Mouse (Mus musculus): ENCODE data around the gene Tmem150a. TPM values are rescaled to one million over a fixed set of nuclear protein-coding genes. Genes with fewer than 3 reads are reported as not detected.

The Tmem150a gene
- polyA plus RNA-seq, 1 experiment from 2014 or later: 92.3 TPM

DNA sequence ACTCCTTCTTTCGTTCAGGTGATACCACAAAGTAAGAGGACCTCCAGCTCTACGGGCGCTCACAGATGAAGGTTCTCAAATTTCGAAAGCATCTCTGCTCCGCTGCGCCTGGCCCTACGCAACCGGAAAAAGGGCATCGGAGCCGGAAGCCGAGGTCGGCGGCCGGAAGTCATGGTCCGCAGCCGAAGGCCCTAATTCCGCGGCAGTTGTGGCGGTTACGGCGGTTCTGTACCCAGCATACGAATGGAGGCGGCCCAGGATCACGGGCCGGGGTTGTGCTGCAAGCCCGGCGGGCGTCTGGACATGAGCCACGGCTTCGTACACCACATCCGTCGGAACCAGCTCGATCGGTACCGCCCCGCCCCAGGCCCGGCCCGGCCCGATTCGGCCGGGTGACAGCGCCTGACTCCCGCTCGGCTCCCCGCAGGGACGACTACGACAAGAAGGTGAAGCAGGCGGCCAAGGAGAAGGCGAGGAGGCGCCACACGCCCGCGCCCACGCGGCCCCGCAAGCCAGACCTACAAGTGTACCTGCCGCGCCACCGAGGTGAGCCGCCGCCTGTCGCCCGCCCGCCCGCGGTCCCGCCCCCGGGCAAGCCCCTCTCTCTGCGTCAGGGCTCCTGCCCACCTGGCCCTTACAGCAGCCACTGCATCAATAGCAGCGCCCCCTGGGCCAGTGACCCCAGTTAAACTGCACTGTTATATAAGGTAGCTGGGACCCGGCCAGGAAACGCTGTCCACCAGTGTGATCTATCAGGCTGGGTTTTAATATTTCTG lies 7.9 kb upstream of the Tmem150a start, which contains the start of gene 0610030E20Rik:
0610030E20Rik (plus strand) TSS at position 152 of the 776 bp plus-strand sequence.
- Histone ChIP-seq H3K9ac (replicated peaks) (peak within 1 kb of the TSS; percentile 74), H3K36me3 (replicated peaks; ENCODE audit: insufficient read depth, low read length) (peaks cover 28% of the 10 kb centered on the region), H3K4me3 (ENCODE audit: low read depth, low read length) (peak within 1 kb of the TSS; percentile 53), H3K27me3 (ENCODE audit: insufficient read depth, low read length) (no peaks in the 10 kb centered on the region), H3K27ac (ENCODE audit: low read depth) (peak within 1 kb of the TSS; percentile 88), H3K9me3 (ENCODE audit: low read length) (no peaks in the 10 kb centered on the region), H3K4me2 (ENCODE audit: low read depth, low read length) (peak within 1 kb of the TSS; percentile 78), H3K4me1 (ENCODE audit: insufficient read depth) (peaks cover 64% of the 10 kb centered on the region)
- under 1% methylated on average over 69 of the region's 72 CpGs for WGBS (ENCODE audit: insufficient replicate concordance)
- DNase-seq (peak; percentile 83), ATAC-seq (peak; percentile 74)
- TF ChIP-seq EP300 (IDR thresholded peaks at IDR 0.05; ENCODE audit: low read depth) (peak; percentile 59; the same call in 1 of the 2 replicates), CTCF (IDR thresholded peaks at IDR 0.05; ENCODE audit: low read depth) (peak; percentile 53)

GRCm38 (mm10) chr6:72348411-72348810 lies 6.8 kb upstream of the Tmem150a start:
- 53% methylated on average over 10 of the region's 10 CpGs for WGBS (ENCODE audit: insufficient replicate concordance)
- Histone ChIP-seq H3K36me3 (replicated peaks; ENCODE audit: insufficient read depth, low read length) (peaks cover 24% of the 10 kb centered on the region), H3K4me2 (ENCODE audit: low read depth, low read length) (peak overlapping the region; percentile 78), H3K27me3 (ENCODE audit: insufficient read depth, low read length) (no peaks in the 10 kb centered on the region), H3K4me1 (ENCODE audit: insufficient read depth) (peaks cover 67% of the 10 kb centered on the region), H3K9ac (replicated peaks) (peak overlapping the region; percentile 74; the same call in 1 of the 2 replicates), H3K4me3 (ENCODE audit: low read depth, low read length) (peak overlapping the region; percentile 53), H3K27ac (ENCODE audit: low read depth) (peak overlapping the region; percentile 81), H3K9me3 (ENCODE audit: low read length) (no peaks in the 10 kb centered on the region)
- TF ChIP-seq CTCF (IDR thresholded peaks at IDR 0.05; ENCODE audit: low read depth): no peak
- TF ChIP-seq EP300 (IDR thresholded peaks at IDR 0.05; ENCODE audit: low read depth): no peak
- DNase-seq (no peak), ATAC-seq (no peak)

DNA sequence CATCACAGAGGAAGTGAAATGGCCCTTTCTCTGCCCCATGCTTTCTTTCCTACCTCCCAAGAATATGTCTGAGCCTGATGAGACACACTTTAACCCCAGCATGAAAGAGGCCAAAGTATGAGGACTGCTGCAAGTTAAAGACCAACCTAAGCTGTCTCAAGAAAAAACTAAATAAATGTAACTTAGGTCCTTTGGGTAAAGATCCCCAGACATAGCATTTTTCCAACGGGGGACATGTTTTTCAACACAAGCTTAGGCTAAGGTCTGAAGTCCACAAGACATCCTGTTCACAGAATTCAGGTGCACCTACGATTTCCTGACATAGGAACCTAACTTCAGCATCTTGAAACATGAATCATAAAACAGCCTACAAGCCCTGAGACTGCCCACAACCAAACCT lies 5.0 kb upstream of the Tmem150a start:
- Histone ChIP-seq H3K36me3 (replicated peaks; ENCODE audit: insufficient read depth, low read length) (peaks cover 24% of the 10 kb centered on the region), H3K4me1 (ENCODE audit: insufficient read depth) (peaks cover 68% of the 10 kb centered on the region), H3K9ac (replicated peaks) (no peak overlapping the region), H3K27ac (ENCODE audit: low read depth) (no peak overlapping the region), H3K27me3 (ENCODE audit: insufficient read depth, low read length) (no peaks in the 10 kb centered on the region; the same call in 1 of the 2 replicates), H3K4me3 (ENCODE audit: low read depth, low read length) (no peak overlapping the region), H3K4me2 (ENCODE audit: low read depth, low read length) (no peak overlapping the region), H3K9me3 (ENCODE audit: low read length) (no peaks in the 10 kb centered on the region)
- no peak for TF ChIP-seq CTCF (IDR thresholded peaks at IDR 0.05; ENCODE audit: low read depth)
- no peak for TF ChIP-seq EP300 (IDR thresholded peaks at IDR 0.05; ENCODE audit: low read depth)
- 82% methylated on average over 2 of the region's 2 CpGs for WGBS (ENCODE audit: insufficient replicate concordance)
- ATAC-seq (no peak), DNase-seq (no peak)

- TF ChIP-seq CTCF (IDR thresholded peaks at IDR 0.05; ENCODE audit: low read depth) (no peak), EP300 (IDR thresholded peaks at IDR 0.05; ENCODE audit: low read depth) (0 out of 2 replicates have a peak, but pooled peaks have one; percentile 7)
- Histone ChIP-seq H3K9ac (replicated peaks) (no peak overlapping the region), H3K27ac (ENCODE audit: low read depth) (peak overlapping the region; percentile 68), H3K4me2 (ENCODE audit: low read depth, low read length) (peak overlapping the region; percentile 22; the same call in 1 of the 2 replicates), H3K9me3 (ENCODE audit: low read length) (no peaks in the 10 kb centered on the region), H3K36me3 (replicated peaks; ENCODE audit: insufficient read depth, low read length) (peaks cover 38% of the 10 kb centered on the region), H3K27me3 (ENCODE audit: insufficient read depth, low read length) (peaks cover 7% of the 10 kb centered on the region), H3K4me3 (ENCODE audit: low read depth, low read length) (no peak overlapping the region), H3K4me1 (ENCODE audit: insufficient read depth) (peaks cover 66% of the 10 kb centered on the region)
- no peak for DNase-seq
- WGBS (ENCODE audit: insufficient replicate concordance): 52% methylated on average over 5 of the region's 5 CpGs
- no peak for ATAC-seq
Observed at GRCm38 (mm10) chr6:72352636-72353405, 2.4 kb upstream of the Tmem150a start.

- ATAC-seq: no peak
- Histone ChIP-seq H3K4me2 (ENCODE audit: low read depth, low read length) (peak overlapping the region; percentile 91; the same call in 1 of the 2 replicates), H3K27me3 (ENCODE audit: insufficient read depth, low read length) (peaks cover 7% of the 10 kb centered on the region), H3K9ac (replicated peaks) (no peak overlapping the region), H3K9me3 (ENCODE audit: low read length) (no peaks in the 10 kb centered on the region), H3K36me3 (replicated peaks; ENCODE audit: insufficient read depth, low read length) (peaks cover 40% of the 10 kb centered on the region), H3K27ac (ENCODE audit: low read depth) (peak overlapping the region; percentile 68), H3K4me3 (ENCODE audit: low read depth, low read length) (no peak overlapping the region), H3K4me1 (ENCODE audit: insufficient read depth) (peaks cover 59% of the 10 kb centered on the region)
- DNase-seq: no peak
- TF ChIP-seq EP300 (IDR thresholded peaks at IDR 0.05; ENCODE audit: low read depth) (no peak), CTCF (IDR thresholded peaks at IDR 0.05; ENCODE audit: low read depth) (no peak)
- 70% methylated on average over 1 of the region's 1 CpGs for WGBS (ENCODE audit: insufficient replicate concordance)
Observed at GRCm38 (mm10) chr6:72354025-72354424, 1.2 kb upstream of the Tmem150a start.

Data from liver, postnatal 0 days (tissue).